Mouse (Mus musculus): Measurements from ENCODE around the gene Cfap45.
A peak's percentile ranks its signal among the peaks of the same experiment; 100 is the strongest.

Gene Cfap45

DNA sequence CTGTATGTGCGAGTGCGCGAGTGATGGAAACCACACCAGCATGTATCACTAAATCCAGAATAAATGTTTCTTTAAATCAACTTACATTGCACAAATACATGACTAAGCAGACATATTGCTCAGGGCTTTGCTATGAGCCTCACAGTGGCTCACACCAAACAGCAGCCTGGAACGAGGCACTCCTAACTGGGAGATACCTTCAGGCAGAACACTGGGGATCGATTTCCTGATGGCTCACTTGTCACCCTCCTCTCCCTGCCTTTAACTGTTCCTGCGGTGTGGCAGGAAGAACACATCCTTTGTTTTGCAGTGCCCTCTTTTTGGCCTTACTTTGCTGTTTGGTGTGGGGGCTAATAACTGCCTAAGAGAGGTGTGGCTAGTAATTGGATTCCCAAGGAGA lies 957 bp upstream of the Cfap45 start:
- no peak for DNase-seq

DNA sequence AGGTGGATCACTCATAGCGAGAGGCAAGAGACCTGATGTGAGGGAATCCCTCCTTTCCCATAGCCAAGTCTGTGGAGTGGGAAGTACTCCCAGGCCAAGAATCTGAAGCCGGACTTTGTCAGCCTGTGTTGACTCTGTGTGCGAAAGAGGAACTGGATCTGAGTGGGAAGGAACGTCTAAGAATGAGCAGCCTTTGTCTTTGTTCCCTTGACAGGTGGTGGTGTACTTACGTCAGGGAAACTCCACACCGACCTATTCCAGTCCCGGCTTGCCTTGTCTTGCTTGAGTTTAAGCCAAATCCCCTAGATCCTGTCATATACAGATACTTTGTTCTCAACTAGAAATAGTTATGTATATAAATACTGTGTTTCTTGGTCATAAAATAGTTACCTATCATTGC lies 1.9 kb downstream of the Cfap45 start:
- DNase-seq = no peak

DNA sequence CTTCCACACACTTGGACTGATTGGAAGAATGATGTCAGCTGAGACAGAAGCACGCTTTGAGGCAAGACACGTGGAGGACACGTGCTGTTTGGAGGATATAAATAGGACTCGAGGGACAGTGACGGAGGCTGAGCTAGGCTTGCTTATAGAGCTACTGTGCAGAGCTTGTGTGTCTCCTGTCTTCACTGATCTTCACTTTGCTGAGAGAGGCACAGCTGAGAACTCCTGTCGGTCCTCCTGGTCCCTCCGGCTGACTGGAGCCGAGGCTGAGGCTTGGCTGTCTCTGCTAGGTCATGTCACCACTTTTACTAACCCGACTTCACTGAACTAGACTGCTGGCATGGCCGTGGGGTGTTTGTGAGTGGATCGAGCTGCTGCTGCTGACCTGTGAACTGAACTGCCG lies 3.1 kb downstream of the Cfap45 start:
- peak; percentile 43 to 61 for DNase-seq

DNA sequence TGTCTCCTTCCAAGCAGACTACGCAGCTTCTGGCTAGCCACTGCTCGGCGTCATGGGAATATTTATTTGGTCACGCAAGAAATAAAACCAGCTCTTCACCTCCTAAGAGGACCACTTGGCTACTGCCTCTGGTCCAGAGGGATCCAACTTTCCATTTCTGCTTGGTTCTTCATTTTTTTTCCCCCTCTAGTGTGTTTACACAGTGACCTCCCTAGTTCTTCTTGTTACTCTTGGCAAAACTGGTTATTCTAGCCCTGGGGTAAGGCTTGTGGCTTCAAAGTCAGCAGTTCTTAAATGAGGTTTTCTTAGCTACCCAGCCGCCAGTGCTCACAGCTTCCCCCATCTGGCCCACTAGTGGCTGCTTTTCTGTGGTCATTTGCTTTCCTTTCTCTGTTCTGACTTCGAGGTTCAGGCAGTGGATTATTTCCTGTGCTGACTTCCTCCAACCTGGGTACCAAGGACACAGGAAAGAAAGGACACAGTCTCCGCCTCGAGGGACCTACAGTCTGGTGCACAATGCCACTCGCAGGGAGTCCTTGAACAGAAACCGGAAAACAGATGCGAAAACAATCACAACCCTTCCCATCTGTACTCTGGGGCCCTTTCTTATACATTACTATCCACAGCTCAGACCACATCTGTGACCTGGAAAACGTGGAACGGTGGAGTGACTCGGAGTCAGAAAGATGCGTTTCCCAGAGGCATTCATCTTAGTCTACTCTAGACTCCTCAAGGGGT lies 4.6 kb downstream of the Cfap45 start:
- DNase-seq = peak; percentile 46 to 60

DNA sequence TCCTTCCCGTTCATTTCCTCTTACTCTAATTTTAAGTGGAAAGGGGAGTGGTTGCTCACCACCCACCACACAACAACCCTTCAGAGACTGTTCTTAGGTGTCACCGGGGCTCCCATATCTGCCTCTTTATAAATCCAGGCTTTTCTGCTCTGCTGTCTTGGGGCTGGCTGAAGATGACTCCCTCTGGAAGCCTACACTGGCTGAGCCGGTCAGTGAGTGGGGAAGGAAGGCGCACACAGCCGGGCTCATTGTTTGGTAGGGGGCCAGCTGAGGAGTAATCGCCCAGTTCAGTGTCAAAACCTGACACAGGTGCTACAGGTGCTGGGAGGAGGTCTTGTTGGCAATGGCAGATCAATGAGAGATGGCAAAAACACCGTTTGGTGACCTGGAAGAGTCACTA lies 5.4 kb downstream of the Cfap45 start:
- no peak for DNase-seq

DNA sequence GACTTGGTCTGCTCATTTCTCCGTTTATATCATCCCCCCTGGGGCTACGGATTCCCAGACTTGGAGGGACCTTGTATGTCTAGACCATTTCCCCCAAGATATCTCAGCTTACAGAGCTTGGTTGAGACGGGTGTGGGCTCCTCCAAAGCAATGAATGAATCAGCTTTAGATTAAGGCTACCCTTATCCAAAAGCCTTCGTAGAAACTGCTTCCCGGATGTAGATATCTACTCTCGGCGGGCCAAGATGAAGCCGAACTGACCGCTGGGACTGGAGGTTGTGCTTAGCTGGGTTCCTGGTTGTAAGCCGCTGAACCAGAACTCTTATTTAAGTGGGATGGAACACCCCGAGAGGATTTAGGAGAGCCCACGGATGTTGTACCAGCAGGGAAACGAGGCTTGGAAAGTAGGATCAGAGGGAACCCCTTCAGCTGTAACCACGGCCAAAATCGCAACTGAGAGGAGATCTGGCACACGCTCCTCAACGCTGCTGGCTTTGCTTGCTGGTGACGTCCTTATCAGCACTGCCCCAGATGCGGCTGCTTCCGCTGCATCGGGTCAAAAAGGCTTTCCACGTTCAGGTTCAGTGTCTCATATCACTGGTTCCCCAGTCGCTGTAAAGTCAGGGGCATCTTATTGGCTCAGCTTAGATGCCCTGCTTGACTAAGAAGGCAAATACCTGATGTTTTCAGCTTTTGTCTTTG lies 5.9 kb downstream of the Cfap45 start:
- no peak for DNase-seq

DNA sequence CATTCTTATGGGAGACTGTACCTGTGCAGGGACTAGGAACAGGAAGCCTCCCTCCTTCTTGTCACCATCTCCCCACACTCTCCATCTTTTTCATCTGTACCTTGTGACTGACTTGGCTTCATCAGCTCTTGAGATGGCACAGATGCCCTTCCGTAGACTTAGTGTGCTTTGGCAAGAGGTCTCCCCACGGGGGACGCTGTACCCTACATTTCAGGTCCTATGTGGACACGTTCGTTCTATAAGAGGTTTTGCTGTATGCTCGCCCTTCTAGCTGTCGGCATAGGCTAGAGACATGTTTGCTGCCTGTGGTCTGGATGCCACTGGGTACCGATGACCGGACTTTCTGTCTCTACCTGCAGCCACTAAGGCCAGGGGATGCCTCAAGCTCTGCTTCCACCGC lies 6.8 kb downstream of the Cfap45 start:
- no peak for DNase-seq

DNA sequence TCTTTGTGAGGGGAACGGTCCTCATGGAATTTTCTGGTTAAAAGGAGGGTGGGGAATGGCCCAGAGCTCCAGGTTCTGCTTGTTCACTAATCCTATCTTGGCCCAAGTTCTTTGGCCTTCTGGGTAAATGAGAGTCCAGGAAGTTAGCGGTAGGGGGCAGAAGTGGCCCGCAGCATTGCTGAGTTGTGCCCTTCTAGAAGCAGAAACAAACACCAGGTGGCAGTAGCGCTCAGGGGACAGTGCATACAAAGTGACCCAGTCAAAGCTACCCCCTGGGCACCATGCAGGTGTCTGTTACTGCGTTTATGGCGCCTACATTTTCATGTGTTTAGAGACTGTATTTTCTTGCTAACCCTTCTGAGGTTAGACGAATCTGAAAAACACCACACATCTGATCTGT lies 8.1 kb downstream of the Cfap45 start:
- DNase-seq = peak; percentile 95 to 96

DNA sequence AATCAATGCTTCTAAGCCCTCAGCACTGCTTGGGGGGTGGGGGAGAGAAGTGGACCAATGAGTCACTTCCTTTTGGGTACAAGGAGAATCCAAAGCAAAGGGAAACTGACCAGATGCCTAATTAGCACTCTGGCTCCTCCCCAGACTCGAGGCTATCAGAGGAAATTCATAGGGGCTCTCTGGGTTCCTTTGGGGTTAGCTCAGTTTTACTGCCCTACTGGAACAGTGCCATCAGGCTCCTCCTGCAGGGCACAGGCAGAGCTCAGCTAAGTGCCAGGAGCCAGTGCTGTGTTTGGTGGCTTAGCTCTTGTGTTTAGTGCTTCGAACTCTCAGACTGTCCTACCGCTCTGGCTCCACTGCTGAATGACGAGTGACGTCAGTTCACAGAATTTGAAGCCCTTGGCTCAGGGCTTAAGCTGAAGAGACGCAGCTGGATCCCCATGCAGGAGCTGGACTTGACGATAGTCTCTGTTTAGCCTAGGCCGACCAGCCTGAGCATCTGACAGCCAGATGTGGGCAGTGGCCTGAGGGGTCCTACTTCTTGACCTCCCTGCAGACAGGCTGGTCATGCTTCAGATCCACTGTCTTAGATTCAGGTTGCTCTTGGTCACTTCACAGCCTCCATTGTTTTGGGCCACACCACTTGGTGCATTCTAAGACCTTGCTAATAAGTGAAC lies 10.1 kb downstream of the Cfap45 start:
- DNase-seq = no peak

DNA sequence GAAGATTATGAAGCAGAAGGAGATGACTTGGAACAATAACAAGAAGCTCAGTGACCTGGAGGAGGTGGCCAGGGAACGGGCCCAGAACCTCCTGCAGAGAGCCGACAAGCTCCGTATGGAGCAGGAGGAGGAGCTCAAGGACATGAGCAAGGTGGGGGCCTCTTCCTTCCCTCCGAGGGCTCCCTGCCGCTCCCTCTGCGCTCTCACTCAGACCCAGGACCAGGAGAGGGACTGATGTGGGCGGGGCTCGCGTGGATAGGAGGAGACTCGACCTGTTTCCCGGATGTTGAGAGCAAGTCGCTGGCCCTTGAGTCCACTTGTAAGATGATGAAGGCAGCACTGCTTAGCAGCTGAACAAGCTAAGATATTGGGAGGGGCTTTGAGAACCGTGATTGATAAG lies 11.9 kb downstream of the Cfap45 start:
- peak; percentile 71 to 79 for DNase-seq

DNA sequence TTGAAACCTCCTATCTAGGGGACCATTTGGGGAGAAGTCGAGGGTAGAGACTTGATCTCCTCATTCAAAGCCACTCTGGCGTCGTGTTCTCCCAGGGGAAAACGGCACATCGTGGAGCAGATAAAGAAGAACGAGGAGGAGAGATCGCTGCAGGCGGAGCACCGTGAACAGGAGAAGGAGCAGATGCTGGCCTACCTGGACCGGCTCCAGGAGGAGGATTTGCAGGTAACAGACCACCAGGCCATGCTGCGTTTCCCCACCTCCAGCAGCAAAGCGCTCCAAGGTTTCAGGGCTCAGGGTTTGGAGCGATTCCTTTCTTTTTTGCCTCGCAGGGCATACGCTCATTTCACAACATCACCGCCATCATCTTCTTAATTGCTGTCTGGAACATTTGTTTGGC lies 14.5 kb downstream of the Cfap45 start:
- DNase-seq = no peak

DNA sequence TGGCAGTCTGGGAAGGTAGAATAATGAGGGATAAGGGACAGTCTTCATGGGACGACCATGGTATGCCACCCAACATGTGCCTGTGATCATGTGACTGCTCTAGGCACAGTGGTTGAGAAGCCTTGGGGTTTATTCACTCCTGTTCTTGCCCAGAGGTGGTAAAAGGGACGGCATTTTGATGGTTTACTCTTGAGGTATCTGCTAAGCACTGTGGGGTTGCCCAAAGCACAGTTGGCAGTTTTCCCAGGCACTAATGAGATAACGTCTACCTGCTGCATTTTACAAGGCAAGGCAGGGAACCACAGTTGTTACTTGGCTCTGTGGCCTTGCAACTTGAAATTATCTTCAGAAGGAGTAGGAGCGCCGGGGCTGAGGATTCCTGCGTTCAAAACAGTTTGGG lies 19.2 kb downstream of the Cfap45 start:
- DNase-seq = no peak

DNA sequence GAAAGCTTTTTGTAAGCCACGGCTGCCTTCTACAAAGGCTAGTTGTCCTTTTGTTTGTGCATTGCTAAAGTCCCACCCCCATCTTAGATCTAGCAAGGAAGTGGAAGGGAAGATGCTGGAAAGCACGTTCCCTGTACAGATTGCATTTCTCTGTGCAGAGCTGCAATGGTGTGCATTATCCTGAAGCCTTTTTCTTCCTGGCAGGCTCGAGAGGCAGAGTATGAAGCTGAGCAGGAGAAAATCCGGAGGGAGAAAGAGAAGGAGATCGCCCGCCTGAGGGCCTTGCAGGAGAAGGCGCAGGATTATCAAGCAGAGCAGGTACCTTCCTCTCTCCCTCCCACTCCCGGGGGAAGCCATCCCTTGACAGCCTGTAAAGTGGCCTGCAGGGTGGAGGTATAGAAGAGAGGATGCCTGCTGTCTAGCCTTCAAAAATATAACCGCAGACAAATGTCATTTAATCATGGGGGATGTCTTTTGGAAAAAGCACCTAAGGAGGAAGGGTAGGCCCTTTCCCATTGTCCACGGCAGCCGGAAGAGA lies 19.8 kb downstream of the Cfap45 start:
- DNase-seq = no peak

DNA sequence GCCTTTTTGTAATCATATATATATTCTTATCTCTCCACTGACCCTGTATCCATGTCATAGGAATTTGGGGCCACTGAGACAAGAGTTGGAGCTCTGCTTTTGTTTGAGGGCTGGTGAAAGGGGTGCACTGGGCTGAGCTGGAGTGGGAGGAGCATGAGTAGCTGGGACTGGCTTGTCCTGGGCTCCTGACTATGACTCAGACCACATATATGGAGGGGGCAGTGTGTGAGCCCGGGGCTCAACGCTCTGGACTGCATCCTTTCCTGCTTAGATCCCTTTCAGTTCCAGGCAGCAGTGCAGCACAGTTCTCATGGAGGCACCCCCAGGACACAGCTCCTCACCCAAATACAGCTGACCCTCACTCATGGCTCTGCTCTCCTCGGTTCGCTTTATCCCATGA lies 25.5 kb downstream of the Cfap45 start:
- no peak for DNase-seq

DNA sequence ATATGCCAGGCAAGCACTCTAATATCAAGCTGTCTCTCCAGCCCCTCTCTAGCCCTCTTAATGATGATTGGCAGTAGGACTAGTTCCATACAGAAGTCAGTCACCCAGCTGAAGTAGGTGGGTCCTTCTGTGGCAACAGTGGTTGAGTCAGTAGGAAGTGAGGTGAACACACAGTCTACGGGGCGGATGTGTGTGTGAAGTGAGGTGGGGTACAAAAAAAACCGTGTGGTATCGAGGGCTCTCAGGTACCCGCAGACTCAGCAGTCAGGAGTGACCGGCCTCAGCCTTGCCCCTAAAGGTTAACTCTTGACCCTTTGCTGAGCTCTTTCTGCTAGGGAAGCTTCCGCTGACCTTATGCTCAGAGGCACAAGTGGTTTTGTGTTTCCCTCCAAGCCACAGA lies 27.9 kb downstream of the Cfap45 start:
- DNase-seq = no peak

DNA sequence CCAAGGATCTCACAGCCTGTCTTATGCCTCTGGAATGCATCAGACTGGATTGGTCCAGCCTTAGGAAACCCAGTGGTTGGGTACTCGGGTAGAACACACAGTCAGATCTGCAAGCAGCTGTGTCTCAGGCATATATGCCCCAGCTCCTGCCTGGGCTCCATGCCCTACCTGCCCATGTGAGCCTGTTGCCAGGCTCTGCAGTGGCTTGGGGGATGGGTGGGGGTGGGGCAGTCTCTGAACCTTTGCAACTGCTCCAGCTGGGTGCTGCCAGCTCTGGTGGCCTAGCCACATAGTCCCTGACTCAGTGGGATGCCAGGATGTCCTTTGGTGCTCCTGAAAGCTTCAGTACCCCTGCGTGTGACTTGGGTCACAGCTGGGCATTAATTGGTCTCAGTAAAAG lies 28.7 kb downstream of the Cfap45 start:
- no peak for DNase-seq

DNA sequence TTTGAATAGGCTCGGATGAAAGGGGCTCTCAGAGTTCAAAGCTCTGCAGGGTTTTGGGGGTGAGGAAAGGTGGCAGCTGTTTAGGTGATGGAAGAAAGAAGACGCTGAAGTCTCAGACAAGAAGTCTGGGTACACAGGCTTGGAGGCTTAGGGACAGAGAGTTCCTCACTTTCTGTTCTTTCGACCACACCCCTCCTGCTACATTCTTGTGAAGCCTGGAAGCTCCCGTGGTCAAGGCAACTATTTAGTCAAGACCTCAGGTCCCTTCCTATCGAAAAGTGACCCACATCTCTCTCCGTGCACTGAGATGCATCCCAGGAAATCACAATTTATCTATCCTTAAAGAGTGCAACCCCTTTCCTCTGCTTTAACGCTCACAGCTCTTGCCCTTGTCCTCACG lies 29.1 kb downstream of the Cfap45 start:
- no peak for DNase-seq

DNA sequence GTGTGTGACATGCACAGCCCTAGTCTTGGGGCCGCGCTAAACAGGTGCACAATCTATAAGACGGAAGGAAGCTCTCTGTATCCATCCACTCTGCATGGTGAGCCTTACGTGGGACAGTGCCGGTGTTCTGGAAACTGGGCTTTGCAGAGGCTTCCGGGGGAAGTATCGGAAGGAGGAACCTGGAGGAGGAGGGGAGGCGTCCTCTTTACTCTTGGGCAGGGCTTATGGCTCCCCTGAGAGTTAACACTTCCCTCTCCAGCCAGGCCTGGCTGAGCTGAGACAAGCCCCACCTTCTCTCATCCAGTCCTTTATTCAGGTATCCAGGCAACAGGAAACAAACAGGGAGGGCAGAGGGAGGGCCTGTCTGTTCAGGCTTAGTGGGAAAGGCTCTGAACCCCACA lies 29.9 kb downstream of the Cfap45 start:
- peak; percentile 67 to 80 for DNase-seq

DNA sequence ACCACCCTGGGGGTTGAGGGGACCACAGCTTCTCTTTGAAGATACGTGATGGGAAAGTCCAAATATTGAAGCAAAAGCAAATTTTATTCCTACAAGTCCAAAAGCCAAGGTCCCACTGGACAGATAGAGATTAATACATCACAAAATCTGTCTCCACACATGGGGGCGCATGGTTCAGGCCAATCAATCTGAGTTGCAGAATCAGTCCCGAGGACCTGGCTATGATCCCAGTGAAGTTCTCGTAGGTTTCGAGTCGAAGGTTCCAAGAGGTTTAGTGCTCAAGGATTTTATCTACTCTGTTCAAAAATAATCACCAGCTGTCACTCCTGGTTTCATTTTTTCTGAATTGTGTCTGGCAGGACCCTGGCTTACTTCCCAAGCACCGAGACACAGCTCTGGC lies 30.4 kb downstream of the Cfap45 start:
- no peak for DNase-seq

DNA sequence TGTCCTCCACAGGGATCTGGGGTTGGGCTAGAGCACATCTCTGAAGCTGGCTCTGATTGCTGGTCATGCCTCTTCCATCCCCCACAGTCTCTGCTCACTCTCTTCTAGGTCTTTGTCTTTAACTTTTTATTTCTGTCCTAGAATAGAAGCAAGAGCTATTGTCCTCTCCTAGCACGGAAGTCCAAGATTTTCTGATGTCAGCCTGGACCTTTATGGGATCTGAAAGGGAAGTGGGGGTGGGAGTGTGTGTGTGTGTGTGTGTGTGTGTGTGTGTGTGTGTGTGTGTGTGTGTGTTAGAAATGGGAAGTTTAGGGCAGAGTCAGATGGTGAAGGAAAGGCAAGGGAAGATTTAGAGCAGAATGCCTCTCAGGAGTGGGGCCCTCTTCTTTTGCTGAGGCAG lies 32.0 kb downstream of the Cfap45 start:
- DNase-seq = peak; percentile 32 to 40

DNA sequence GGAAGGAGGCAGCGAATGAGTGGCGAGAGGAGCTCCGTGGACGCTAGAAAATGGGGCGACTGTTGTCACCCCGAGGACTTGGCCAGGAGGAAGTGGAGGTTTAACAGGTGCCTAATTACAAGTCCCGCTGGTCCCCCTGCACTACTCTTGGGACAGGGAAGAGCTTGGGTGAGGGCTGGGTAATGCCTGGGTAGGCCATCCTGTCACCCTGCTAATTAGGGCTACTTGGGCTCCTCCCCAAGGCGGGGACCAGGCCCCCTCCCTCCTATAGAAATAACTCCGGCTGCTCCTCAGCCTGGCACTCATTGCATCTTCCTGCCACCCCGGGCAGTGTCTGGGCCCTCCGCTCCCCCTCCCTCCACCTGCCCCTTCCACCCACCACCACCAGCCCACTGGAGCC lies 35.0 kb downstream of the Cfap45 start, which contains the start of gene Vsig8:
TSS of gene Vsig8 (plus strand) at position 301 of the 400 bp plus-strand sequence.
- no peak for DNase-seq

DNA sequence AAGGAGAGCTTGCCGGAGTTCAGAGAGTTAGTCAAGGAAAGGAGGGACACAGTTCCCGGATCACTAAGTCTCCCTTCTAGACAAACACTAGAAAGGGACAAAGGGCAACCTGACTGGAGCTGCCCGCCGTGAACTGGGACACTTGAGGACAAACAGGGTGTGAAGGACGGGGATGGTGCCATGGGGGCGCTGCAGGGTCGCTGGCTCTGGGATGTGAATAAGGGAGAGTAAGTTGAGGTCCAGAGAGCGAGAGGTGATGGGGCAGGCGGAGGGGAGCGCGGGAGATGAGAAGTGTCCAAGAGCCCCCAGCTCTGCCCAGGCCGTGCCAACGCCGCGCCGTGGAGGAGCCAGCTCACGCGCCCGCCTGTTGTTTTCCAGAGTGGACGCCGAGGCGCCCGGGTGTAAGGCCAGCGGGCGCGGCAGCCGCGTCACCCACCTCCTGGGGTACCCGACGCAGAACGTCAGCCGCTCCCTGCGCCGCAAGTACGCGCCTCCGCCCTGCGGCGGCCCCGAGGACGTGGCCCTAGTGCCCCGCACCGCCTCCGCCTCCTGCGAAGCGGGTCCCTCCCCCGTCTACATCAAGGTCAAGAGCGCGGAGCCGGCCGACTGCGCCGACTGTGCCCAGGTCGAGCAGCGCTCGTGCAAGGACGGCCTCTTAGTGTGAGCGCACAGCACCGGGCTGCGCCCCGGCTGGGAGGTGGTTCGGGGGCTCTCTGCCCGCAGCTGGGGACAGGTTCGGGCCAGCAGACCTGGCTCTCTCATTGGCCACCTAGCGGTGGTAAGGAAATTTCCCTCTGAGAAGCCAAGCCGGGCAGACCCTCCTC lies 42.3 kb downstream of the Cfap45 start:
- DNase-seq = peak; percentile 79 to 86

DNA sequence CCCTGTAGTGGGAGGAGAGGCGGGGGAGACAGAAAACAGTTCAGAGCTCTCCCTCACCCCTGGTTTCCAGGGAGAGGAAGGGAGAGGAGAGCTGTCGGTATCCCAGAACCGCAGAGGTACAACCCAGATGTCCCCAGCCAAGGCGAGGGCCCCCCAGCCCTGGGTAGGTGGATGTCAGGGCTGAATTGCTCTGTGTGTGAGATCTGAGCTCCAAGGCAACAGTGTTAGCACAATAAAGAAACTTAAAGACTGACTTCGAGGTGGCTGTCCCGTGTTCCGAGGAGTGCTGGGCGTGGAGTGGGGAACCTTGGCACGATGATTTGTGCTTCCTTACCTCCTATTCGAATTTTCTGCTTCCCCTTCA lies 42.8 kb downstream of the Cfap45 start:
- no peak for DNase-seq

All from kidney, postnatal 4 days (tissue).